Mouse (Mus musculus) thymus, postnatal 10 days (tissue): Measurements from ENCODE around the gene Ndufa6.

Source experiments
- DNase-seq, 2 experiments: peaks; one replicate each; pipeline ENCODE4 v3.0.0; 2021; ENCODE audit warnings: low spot score in 2 of 2

Gene Ndufa6

GRCm38 (mm10) chr15:82341675-82342542 lies 12.2 kb downstream of the Ndufa6 start:
- DNase-seq: no peak

- peak in 1 of 2 experiments; percentile 35 for DNase-seq
Measured at GRCm38 (mm10) chr15:82341036-82341501, 13.1 kb downstream of the Ndufa6 start.

GRCm38 (mm10) chr15:82340414-82341035 lies 13.6 kb downstream of the Ndufa6 start:
- DNase-seq: no peak

- no peak for DNase-seq
Measured at GRCm38 (mm10) chr15:82339634-82340254, 14.4 kb downstream of the Ndufa6 start.

- no peak for DNase-seq
Measured at GRCm38 (mm10) chr15:82339150-82339549, 15.0 kb downstream of the Ndufa6 start.

GRCm38 (mm10) chr15:82338593-82339112 lies 15.5 kb downstream of the Ndufa6 start, which contains the start of the genes Naga, Pheta2 and Smdt1:
Gene Naga, minus strand, starts transcription at chr15:82338925.
Gene Pheta2, plus strand, starts transcription at chr15:82338942.
Gene Smdt1, plus strand, starts transcription at chr15:82338959.
- DNase-seq: peak; percentile 95 to 96

GRCm38 (mm10) chr15:82337875-82338274 lies 16.2 kb downstream of the Ndufa6 start:
- DNase-seq: no peak

- no peak for DNase-seq
Measured at GRCm38 (mm10) chr15:82336629-82337028, 17.5 kb downstream of the Ndufa6 start.

- no peak for DNase-seq
Measured at GRCm38 (mm10) chr15:82335194-82335593, 18.9 kb downstream of the Ndufa6 start.

- no peak for DNase-seq
Measured at GRCm38 (mm10) chr15:82325382-82325781, 28.7 kb downstream of the Ndufa6 start.

- no peak for DNase-seq
Measured at GRCm38 (mm10) chr15:82322195-82322594, 31.9 kb downstream of the Ndufa6 start.

- no peak for DNase-seq
Measured at GRCm38 (mm10) chr15:82319613-82320012, 34.5 kb downstream of the Ndufa6 start.

GRCm38 (mm10) chr15:82317839-82318238 lies 36.3 kb downstream of the Ndufa6 start:
- no peak for DNase-seq

- DNase-seq: no peak
Measured at GRCm38 (mm10) chr15:82308416-82308815, 45.7 kb downstream of the Ndufa6 start.

- DNase-seq: no peak
Measured at GRCm38 (mm10) chr15:82307107-82307506, 47.0 kb downstream of the Ndufa6 start.
